Mouse (Mus musculus): ENCODE results near the gene Olfr1480. TPM values are rescaled to one million over a fixed set of nuclear protein-coding genes. Genes with fewer than 3 reads are reported as not detected.

Olfr1480 gene
- not detected in 2 replicates for polyA plus RNA-seq (2012; rRNA removed)

DNA sequence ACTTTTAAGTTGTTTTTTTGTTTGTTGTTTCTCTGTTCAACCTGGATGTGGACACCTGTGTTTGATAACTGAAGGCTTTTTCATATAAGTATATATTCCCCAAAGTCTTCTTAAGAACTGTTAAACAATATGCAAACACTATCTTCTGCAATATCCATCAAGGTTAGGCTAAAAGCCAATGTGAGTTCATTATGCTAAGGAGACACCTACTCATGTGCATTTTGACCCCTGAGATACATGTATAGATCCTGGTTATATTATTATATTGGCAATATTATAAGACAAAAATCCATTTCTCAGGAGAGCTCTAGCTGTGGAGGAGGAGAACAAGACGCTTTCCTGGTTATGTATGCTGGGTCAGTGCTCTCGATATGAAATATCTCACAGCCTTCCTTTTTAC, at the start of gene Olfr1480:
Gene Olfr1480, plus strand, starts transcription at position 301 of the 400 bp plus-strand sequence.
- no peak for DNase-seq (ENCODE audit: low read depth)

DNA sequence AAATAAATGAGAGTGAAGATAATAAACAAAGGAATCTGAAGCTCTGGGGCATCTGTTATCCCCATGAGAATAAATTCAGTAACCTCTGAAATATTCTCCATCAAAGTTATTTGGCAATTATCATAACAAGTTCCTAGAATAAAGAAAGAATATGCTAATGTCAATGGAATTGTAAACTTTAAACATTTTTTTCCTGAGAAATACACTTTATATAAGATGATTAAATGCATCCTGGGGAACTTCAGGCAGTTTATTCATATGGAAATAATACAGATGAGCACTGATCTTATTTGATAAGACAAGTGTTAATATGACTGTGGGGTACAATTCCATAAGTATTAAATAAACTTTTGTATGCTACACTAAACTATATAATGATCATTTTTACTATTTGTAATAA, 47.6 kb upstream of the Olfr1480 start, which contains the start of gene Olfr1475:
Gene Olfr1475, minus strand, starts transcription at position 101 of the 400 bp plus-strand sequence.
- no peak for DNase-seq (ENCODE audit: low read depth)

GRCm38 (mm10) chr19:13500246-13500645, 27.5 kb upstream of the Olfr1480 start, which contains the start of gene Olfr1477:
Gene Olfr1477 (plus strand): TSS chr19:13500546.
- DNase-seq (ENCODE audit: low read depth), result no peak

Other genes starting within 250 kb of the Olfr1480 start
- gene Olfr1465, start 212.4 kb upstream of the Olfr1480 start, polyA plus RNA-seq (2012; rRNA removed), result not detected in 2 replicates
- gene Olfr1466, start 189.1 kb upstream of the Olfr1480 start, polyA plus RNA-seq (2012; rRNA removed), result not detected in 2 replicates
- not detected in 2 replicates for gene Olfr1467, start 165.7 kb upstream of the Olfr1480 start, polyA plus RNA-seq (2012; rRNA removed)
- gene Olfr1469, start 120.1 kb upstream of the Olfr1480 start, polyA plus RNA-seq (2012; rRNA removed), result not detected in 2 replicates
- gene Olfr1471, start 84.5 kb upstream of the Olfr1480 start, polyA plus RNA-seq (2012; rRNA removed), result not detected in 2 replicates
- not detected in 2 replicates for gene Olfr1472, start 71.8 kb upstream of the Olfr1480 start, polyA plus RNA-seq (2012; rRNA removed)
- not detected in 2 replicates for gene Olfr1474, start 58.3 kb upstream of the Olfr1480 start, polyA plus RNA-seq (2012; rRNA removed)
- gene Olfr1475, start 47.7 kb upstream of the Olfr1480 start, polyA plus RNA-seq (2012; rRNA removed), result not detected in 2 replicates
- gene Olfr1477, start 27.4 kb upstream of the Olfr1480 start, polyA plus RNA-seq (2012; rRNA removed), result not detected in 2 replicates
- not detected in 2 replicates for gene Olfr1484, start 55.6 kb downstream of the Olfr1480 start, polyA plus RNA-seq (2012; rRNA removed)
- not detected in 2 replicates for gene Olfr1487, start 89.5 kb downstream of the Olfr1480 start, polyA plus RNA-seq (2012; rRNA removed)
- gene Olfr1489, start 103.7 kb downstream of the Olfr1480 start, polyA plus RNA-seq (2012; rRNA removed), result not detected in 2 replicates
- gene Olfr1490, start 123.2 kb downstream of the Olfr1480 start, polyA plus RNA-seq (2012; rRNA removed), result not detected in 2 replicates
- not detected in 2 replicates for gene Olfr1491, start 169.4 kb downstream of the Olfr1480 start, polyA plus RNA-seq (2012; rRNA removed)
- not detected in 2 replicates for gene Olfr1493-ps1, start 195.4 kb downstream of the Olfr1480 start, polyA plus RNA-seq (2012; rRNA removed)
- not detected in 2 replicates for gene Olfr1494, start 211.8 kb downstream of the Olfr1480 start, polyA plus RNA-seq (2012; rRNA removed)
- gene Olfr1495, start 236.7 kb downstream of the Olfr1480 start, polyA plus RNA-seq (2012; rRNA removed), result not detected in 2 replicates
- not detected in 2 replicates for gene Olfr1496, start 250.0 kb downstream of the Olfr1480 start, polyA plus RNA-seq (2012; rRNA removed)